Mouse (Mus musculus): ENCODE measurements around the gene Ccm2. TPM values are rescaled to one million over a fixed set of nuclear protein-coding genes. Genes with fewer than 3 reads are reported as not detected.

The Ccm2 gene
- total and polyA plus RNA-seq, 2 experiments = 16.5 to 49.6 TPM

GRCm38 (mm10) chr11:6587249-6587940 is 40.7 kb downstream of the Ccm2 start:
- no peaks in the 10 kb centered on the region for H3K27me3 ChIP-seq (ENCODE audit: control insufficient read depth, insufficient read depth, low read length)
- no peak overlapping the region for H3K27ac ChIP-seq (replicated peaks; ENCODE audit: insufficient read depth, low read depth, low read length)
- no peak overlapping the region for H3K9ac ChIP-seq (ENCODE audit: low read depth, low read length)
- H3K79me2 ChIP-seq (ENCODE audit: control insufficient read depth, insufficient read depth, low read length) = no peaks in the 10 kb centered on the region
- WGBS = 93% methylated on average over 7 of the region's 7 CpGs
- H3K36me3 ChIP-seq (ENCODE audit: control insufficient read depth, insufficient read depth, low read length) = peaks cover 10% of the 10 kb centered on the region; the same call in 1 of the 2 replicates
- H3K4me1 ChIP-seq (ENCODE audit: control insufficient read depth, insufficient read depth, low read length) = no peaks in the 10 kb centered on the region; the same call in 1 of the 2 replicates
- no peak overlapping the region for H3K4me3 ChIP-seq (ENCODE audit: insufficient read depth, low read depth, low read length)
- TF ChIP-seq POLR2A (IDR thresholded peaks at IDR 0.05; ENCODE audit: extremely low read depth, insufficient read depth, low read length) (no peak), CTCF (IDR thresholded peaks at IDR 0.05; ENCODE audit: low read depth, low read length) (no peak)
- DNase-seq (ENCODE audit: extremely low read depth, low read depth, low spot score) = no peak

- H3K4me1 ChIP-seq (ENCODE audit: control insufficient read depth, insufficient read depth, low read length) = no peaks in the 10 kb centered on the region; the same call in 1 of the 2 replicates
- TF ChIP-seq CTCF (IDR thresholded peaks at IDR 0.05; ENCODE audit: low read depth, low read length) (no peak), POLR2A (IDR thresholded peaks at IDR 0.05; ENCODE audit: extremely low read depth, insufficient read depth, low read length) (no peak)
- no peaks in the 10 kb centered on the region for H3K79me2 ChIP-seq (ENCODE audit: control insufficient read depth, insufficient read depth, low read length)
- DNase-seq (ENCODE audit: extremely low read depth, low read depth, low spot score) = no peak
- H3K9ac ChIP-seq (ENCODE audit: low read depth, low read length) = no peak overlapping the region
- 94% methylated on average over 7 of the region's 7 CpGs for WGBS
- no peak overlapping the region for H3K4me3 ChIP-seq (ENCODE audit: insufficient read depth, low read depth, low read length)
- H3K27ac ChIP-seq (replicated peaks; ENCODE audit: insufficient read depth, low read depth, low read length) = no peak overlapping the region
- no peaks in the 10 kb centered on the region for H3K27me3 ChIP-seq (ENCODE audit: control insufficient read depth, insufficient read depth, low read length)
- peaks cover 11% of the 10 kb centered on the region; the same call in 1 of the 2 replicates for H3K36me3 ChIP-seq (ENCODE audit: control insufficient read depth, insufficient read depth, low read length)
Measured at GRCm38 (mm10) chr11:6588295-6588694, 41.6 kb downstream of the Ccm2 start.

GRCm38 (mm10) chr11:6589838-6590237 is 43.2 kb downstream of the Ccm2 start:
- no peak overlapping the region for H3K27ac ChIP-seq (replicated peaks; ENCODE audit: insufficient read depth, low read depth, low read length)

GRCm38 (mm10) chr11:6590933-6591675 is 44.4 kb downstream of the Ccm2 start:
- Histone ChIP-seq H3K4me3 (ENCODE audit: insufficient read depth, low read depth, low read length) (no peak overlapping the region), H3K9ac (ENCODE audit: low read depth, low read length) (no peak overlapping the region)

More at GRCm38 (mm10) chr11:6589838-6590237, 43.2 kb downstream of the Ccm2 start:
- 90% methylated on average over 7 of the region's 7 CpGs for WGBS
- TF ChIP-seq CTCF (IDR thresholded peaks at IDR 0.05; ENCODE audit: low read depth, low read length) (no peak), POLR2A (IDR thresholded peaks at IDR 0.05; ENCODE audit: extremely low read depth, insufficient read depth, low read length) (no peak)
- Histone ChIP-seq H3K36me3 (ENCODE audit: control insufficient read depth, insufficient read depth, low read length) (peaks cover 11% of the 10 kb centered on the region; the same call in 1 of the 2 replicates), H3K79me2 (ENCODE audit: control insufficient read depth, insufficient read depth, low read length) (no peaks in the 10 kb centered on the region), H3K9ac (ENCODE audit: low read depth, low read length) (no peak overlapping the region), H3K27me3 (ENCODE audit: control insufficient read depth, insufficient read depth, low read length) (no peaks in the 10 kb centered on the region), H3K4me3 (ENCODE audit: insufficient read depth, low read depth, low read length) (no peak overlapping the region), H3K4me1 (ENCODE audit: control insufficient read depth, insufficient read depth, low read length) (no peaks in the 10 kb centered on the region)
- DNase-seq (ENCODE audit: extremely low read depth, low read depth, low spot score) = no peak

GRCm38 (mm10) chr11:6593406-6593805 is 46.7 kb downstream of the Ccm2 start:
- H3K27me3 ChIP-seq (ENCODE audit: control insufficient read depth, insufficient read depth, low read length) = no peaks in the 10 kb centered on the region
- no peak overlapping the region for H3K27ac ChIP-seq (replicated peaks; ENCODE audit: insufficient read depth, low read depth, low read length)
- H3K4me3 ChIP-seq (ENCODE audit: insufficient read depth, low read depth, low read length) = no peak overlapping the region
- TF ChIP-seq CTCF (IDR thresholded peaks at IDR 0.05; ENCODE audit: low read depth, low read length) (no peak), POLR2A (IDR thresholded peaks at IDR 0.05; ENCODE audit: extremely low read depth, insufficient read depth, low read length) (no peak)
- WGBS = 94% methylated on average over 11 of the region's 11 CpGs
- H3K79me2 ChIP-seq (ENCODE audit: control insufficient read depth, insufficient read depth, low read length) = no peaks in the 10 kb centered on the region
- no peaks in the 10 kb centered on the region for H3K4me1 ChIP-seq (ENCODE audit: control insufficient read depth, insufficient read depth, low read length)
- peaks cover 16% of the 10 kb centered on the region; the same call in 1 of the 2 replicates for H3K36me3 ChIP-seq (ENCODE audit: control insufficient read depth, insufficient read depth, low read length)
- no peak overlapping the region for H3K9ac ChIP-seq (ENCODE audit: low read depth, low read length)
- no peak for DNase-seq (ENCODE audit: extremely low read depth, low read depth, low spot score)

More at GRCm38 (mm10) chr11:6590933-6591675, 44.4 kb downstream of the Ccm2 start:
- Histone ChIP-seq H3K36me3 (ENCODE audit: control insufficient read depth, insufficient read depth, low read length) (peaks cover 16% of the 10 kb centered on the region; the same call in 1 of the 2 replicates), H3K79me2 (ENCODE audit: control insufficient read depth, insufficient read depth, low read length) (no peaks in the 10 kb centered on the region), H3K27me3 (ENCODE audit: control insufficient read depth, insufficient read depth, low read length) (no peaks in the 10 kb centered on the region), H3K27ac (replicated peaks; ENCODE audit: insufficient read depth, low read depth, low read length) (no peak overlapping the region), H3K4me1 (ENCODE audit: control insufficient read depth, insufficient read depth, low read length) (no peaks in the 10 kb centered on the region)
- 89% methylated on average over 10 of the region's 10 CpGs for WGBS
- TF ChIP-seq POLR2A (IDR thresholded peaks at IDR 0.05; ENCODE audit: extremely low read depth, insufficient read depth, low read length) (no peak), CTCF (IDR thresholded peaks at IDR 0.05; ENCODE audit: low read depth, low read length) (no peak)
- DNase-seq (ENCODE audit: extremely low read depth, low read depth, low spot score) = no peak
